Mouse (Mus musculus): ENCODE measurements around the gene Kcnb1.

Gene Kcnb1

GRCm38 (mm10) chr2:167190076-167190399 lies at the start of gene Kcnb1:
Gene Kcnb1, minus strand, starts transcription at chr2:167190155.
- DNase-seq (ENCODE audit: low spot score) = peak; percentile 71

- peak; percentile 62 for DNase-seq (ENCODE audit: low spot score)
Observed at GRCm38 (mm10) chr2:167239262-167239661, 49.3 kb upstream of the Kcnb1 start.

GRCm38 (mm10) chr2:167237224-167237623 lies 47.3 kb upstream of the Kcnb1 start:
- DNase-seq (ENCODE audit: low spot score) = no peak

- no peak for DNase-seq (ENCODE audit: low spot score)
Observed at GRCm38 (mm10) chr2:167236174-167236573, 46.2 kb upstream of the Kcnb1 start.

GRCm38 (mm10) chr2:167235338-167236018 lies 45.5 kb upstream of the Kcnb1 start:
- no peak for DNase-seq (ENCODE audit: low spot score)

- peak; percentile 38 for DNase-seq (ENCODE audit: low spot score)
Observed at GRCm38 (mm10) chr2:167233771-167234170, 43.8 kb upstream of the Kcnb1 start.

GRCm38 (mm10) chr2:167233009-167233335 lies 43.0 kb upstream of the Kcnb1 start:
- no peak for DNase-seq (ENCODE audit: low spot score)

- peak; percentile 48 for DNase-seq (ENCODE audit: low spot score)
Observed at GRCm38 (mm10) chr2:167232132-167233008, 42.4 kb upstream of the Kcnb1 start.

GRCm38 (mm10) chr2:167230554-167230953 lies 40.6 kb upstream of the Kcnb1 start:
- DNase-seq (ENCODE audit: low spot score) = peak; percentile 69

- DNase-seq (ENCODE audit: low spot score) = no peak
Observed at GRCm38 (mm10) chr2:167224937-167225336, 35.0 kb upstream of the Kcnb1 start.

- no peak for DNase-seq (ENCODE audit: low spot score)
Observed at GRCm38 (mm10) chr2:167224194-167224593, 34.2 kb upstream of the Kcnb1 start.

GRCm38 (mm10) chr2:167222152-167222551 lies 32.2 kb upstream of the Kcnb1 start:
- DNase-seq (ENCODE audit: low spot score) = peak; percentile 88

- no peak for DNase-seq (ENCODE audit: low spot score)
Observed at GRCm38 (mm10) chr2:167221159-167221845, 31.3 kb upstream of the Kcnb1 start.

- no peak for DNase-seq (ENCODE audit: low spot score)
Observed at GRCm38 (mm10) chr2:167220736-167221135, 30.8 kb upstream of the Kcnb1 start.

- peak; percentile 92 for DNase-seq (ENCODE audit: low spot score)
Observed at GRCm38 (mm10) chr2:167219154-167219775, 29.3 kb upstream of the Kcnb1 start.

GRCm38 (mm10) chr2:167213666-167214065 lies 23.7 kb upstream of the Kcnb1 start:
- no peak for DNase-seq (ENCODE audit: low spot score)

- no peak for DNase-seq (ENCODE audit: low spot score)
Observed at GRCm38 (mm10) chr2:167213076-167213475, 23.1 kb upstream of the Kcnb1 start.

GRCm38 (mm10) chr2:167212551-167212950 lies 22.6 kb upstream of the Kcnb1 start:
- no peak for DNase-seq (ENCODE audit: low spot score)

- no peak for DNase-seq (ENCODE audit: low spot score)
Observed at GRCm38 (mm10) chr2:167212089-167212488, 22.1 kb upstream of the Kcnb1 start.

GRCm38 (mm10) chr2:167209900-167210299 lies 19.9 kb upstream of the Kcnb1 start:
- DNase-seq (ENCODE audit: low spot score) = no peak

- no peak for DNase-seq (ENCODE audit: low spot score)
Observed at GRCm38 (mm10) chr2:167208984-167209383, 19.0 kb upstream of the Kcnb1 start.

GRCm38 (mm10) chr2:167205918-167206629 lies 16.1 kb upstream of the Kcnb1 start:
- no peak for DNase-seq (ENCODE audit: low spot score)

Data from embryo, embryonic 10.5 days (tissue).